Mouse (Mus musculus): ENCODE measurements around the gene Nt5c3b.

Gene Nt5c3b

DNA sequence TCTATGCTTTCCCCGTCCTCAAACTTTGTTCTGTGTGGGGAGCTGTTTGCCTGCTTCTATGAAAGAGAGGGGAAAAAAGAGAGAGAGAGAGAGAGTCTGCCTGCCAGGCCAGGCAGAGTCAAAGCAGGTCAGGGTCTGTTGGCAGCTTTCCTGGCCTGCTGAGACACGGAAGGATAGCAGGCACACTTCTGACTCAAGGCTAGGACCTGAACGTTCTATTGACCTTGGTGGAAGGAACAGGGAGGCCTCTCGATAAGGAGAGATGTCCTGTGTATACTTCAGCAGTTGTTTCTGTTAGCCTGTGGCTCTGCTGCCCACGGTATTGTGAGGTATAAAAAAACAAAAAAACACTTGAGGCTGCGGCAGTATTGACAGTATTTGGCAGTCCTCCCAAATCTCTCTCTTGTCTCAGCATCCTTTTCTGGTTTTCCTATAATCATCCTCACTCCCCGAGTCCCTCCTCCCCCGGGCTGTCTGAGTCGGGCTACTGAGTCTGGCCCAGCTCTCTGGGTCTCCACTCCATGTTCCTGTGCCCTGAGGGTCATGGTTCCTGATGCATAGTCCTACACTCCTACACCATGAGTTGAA, 12.9 kb downstream of the Nt5c3b start:
- DNase-seq (ENCODE audit: low read depth, low spot score) = no peak

GRCm38 (mm10) chr11:100426820-100427219, 14.8 kb downstream of the Nt5c3b start:
- no peak for DNase-seq (ENCODE audit: low read depth, low spot score)

DNA sequence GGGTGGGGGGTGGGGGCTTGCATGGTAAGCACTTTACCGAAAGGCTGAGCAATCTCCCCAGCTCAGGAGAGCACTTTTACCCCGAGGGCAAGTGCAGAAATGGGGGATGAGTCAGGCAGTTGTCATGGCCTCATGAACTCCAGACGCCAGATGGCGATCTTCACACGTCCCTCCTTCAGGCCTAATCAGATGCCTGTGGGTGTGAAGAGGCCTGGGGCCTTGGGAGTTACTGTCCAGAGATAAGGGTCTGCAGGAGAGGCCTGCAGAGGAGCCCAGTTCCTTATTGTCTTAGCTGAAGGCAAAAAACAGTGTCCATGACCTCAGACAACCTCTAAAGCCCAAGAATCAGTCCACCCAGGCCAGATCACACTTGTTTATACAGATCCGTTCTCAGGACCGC, 15.8 kb downstream of the Nt5c3b start:
- peak; percentile 92 for DNase-seq (ENCODE audit: low read depth, low spot score)

DNA sequence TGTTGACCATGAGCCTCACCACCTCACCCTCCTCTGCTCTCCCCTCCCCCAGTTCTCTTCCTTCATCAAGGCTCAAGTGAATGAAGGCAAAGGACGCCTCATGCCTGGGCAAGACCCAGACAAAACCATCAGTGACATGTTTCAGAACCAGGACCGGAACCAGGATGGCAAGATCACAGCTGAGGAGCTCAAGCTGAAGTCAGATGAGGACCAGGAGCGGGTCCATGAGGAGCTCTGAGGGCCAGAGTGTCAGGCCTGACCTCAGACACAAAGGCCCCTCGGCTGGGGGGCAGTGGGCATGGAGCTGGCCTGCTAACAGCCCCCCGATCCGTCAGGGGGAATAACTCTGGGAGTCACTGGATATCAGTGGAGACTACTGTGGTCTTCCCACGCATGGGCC, 17.8 kb downstream of the Nt5c3b start:
- no peak for DNase-seq (ENCODE audit: low read depth, low spot score)

- DNase-seq (ENCODE audit: low read depth, low spot score) = no peak
These were observed 20.1 kb downstream of the Nt5c3b start for GRCm38 (mm10) chr11:100421537-100421936.

DNA sequence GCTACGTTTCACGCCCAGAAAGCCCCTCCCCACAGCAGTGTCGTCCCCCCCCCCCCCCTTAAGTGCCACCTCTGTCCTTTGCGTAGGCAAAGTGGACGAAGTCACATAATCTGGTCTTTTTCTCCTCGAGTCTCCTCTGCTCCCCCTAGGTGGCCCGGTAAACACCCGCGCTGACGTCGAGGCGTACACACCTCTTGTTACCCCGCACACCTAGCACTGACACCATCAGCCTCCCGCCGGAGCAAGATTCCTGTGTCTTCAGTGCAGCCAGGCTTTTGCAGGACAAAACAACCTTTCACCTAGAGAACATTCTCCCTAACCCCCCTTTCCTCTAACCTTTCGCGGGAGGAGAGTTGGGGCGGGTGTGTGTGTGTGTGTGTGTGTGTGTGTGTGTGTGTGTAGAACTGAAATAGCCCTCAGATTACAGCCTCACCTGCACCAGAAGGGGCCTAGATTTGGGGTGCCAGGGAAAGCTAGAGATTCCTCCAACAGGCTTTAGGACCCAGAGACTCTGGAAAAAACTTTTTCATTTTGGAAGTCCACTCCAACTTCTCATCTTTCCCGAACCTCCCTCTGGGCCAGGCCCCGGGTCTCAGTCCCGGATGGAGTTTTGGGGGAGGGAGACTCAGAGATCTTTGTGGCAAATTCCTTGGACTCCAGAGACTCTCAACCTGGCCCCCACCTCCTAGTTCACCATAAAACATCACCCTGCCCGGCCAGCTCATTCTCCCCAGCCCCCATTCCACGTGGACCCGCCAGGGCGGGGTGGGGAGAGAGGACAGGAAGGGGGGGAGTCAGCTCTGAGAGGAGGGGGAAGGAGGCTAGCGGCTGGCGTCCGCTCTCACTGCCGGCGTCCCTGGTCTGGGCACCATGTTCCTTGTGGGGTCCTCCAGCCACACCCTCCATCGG, 26.4 kb downstream of the Nt5c3b start, which contains the start of gene Fkbp10:
Fkbp10 (plus strand) TSS at position 784 of the 909 bp plus-strand sequence.
- peak; percentile 67 for DNase-seq (ENCODE audit: low read depth, low spot score)

DNA sequence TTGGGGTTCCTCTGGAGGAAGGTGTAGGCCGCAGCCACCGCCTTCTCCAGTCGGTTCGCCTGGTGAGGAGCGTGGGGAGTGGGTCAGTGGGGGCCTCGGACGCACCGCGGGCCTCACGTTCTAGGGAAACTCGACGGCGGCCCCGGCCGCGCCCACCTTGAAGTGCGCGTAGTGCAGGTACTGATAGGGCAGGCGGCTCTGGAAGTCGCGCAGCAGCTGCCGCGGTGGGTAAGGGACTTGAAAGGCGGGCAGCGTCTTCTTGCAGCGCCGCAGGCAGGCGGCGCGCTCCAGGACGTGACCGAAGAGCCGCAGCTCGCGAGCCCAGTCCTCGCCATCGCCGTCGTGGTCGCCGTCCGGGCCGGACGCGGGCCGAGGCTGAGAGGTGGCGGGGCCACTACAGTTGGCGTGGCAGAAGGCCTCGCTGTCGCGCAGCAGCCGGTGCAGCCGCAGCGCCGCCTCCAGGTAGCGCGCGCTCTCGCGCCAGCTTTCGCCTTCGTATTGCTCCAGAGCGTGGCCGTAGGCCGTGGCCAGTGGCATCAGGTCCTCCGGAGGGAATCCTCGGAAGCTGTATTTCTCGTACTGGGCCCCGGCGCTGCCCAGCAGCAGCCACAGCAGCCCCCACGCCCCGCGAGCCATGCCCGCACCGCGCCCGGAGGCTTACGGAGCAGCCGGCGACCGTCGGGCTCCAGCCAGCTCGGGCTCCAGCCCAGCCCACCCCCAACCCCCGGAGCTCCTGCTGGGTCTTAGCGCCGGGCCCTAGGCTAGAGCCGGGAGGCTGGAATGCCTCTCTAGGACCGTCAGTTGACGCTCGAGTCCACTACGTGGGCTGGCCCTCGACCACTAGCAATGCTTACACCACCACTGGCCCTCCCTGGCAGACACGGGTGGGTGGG, 27.3 kb downstream of the Nt5c3b start, which contains the start of gene P3h4:
P3h4 (minus strand) TSS at position 816 of the 893 bp plus-strand sequence.
- peak; percentile 79 for DNase-seq (ENCODE audit: low read depth, low spot score)

DNA sequence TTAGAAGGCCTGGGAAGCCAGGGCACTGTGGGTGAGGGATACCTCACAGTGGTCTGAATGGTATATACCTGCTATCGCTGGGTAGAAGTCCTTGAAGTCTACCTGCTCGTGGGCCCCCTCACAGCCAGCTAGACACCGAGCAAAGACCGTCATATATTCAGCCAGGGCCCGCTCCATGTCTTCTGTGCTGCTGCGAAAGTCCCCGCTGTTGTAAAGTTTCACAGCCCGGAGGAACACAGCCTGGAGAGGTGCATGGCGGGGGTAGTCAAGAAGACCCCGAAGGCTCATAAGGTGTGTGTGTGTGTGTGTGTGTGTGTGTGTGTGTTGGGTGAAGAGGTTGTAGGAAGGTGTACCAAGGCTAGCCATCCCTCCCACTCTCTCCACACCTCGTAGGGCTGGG, 28.1 kb downstream of the Nt5c3b start:
- DNase-seq (ENCODE audit: low read depth, low spot score) = no peak

DNA sequence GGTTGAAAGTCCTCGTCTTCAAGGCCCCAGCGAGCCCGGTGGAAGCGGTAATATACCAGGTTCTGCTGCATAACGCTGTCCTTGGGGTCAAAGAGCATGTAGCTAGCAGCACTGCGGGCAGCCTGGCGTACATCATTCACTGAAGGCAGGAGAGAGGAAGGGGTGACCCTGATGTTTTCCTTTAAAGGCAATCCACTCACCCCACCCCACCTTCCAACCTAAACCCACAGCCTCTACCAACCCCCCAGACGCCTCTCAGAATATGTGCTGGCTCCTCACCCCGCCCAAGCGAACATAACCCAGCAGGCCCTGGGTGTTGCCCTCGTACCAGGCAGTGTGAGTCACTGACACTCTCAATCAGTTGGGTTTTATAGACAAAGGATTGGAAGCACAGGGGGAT, 29.9 kb downstream of the Nt5c3b start:
- DNase-seq (ENCODE audit: low read depth, low spot score) = peak; percentile 89

DNA sequence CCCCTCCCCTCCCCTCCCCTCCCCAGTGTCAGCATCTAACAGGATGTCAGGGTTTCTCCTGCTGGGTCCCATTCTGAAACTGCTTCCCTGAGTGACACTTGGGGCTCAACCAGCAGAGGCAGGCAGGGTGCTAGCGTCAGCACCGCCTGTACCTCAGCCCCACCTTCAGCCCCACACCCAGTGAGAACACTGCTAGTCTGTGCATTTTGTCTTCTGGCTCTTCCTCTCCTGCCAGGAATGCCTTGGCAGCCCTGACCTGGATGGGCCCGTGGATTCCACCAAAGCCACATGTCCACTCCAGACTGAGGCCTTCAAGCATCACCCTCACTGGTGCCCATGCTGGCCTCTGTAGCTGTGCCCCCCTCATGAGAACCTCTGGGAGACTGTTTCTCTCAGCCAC, 31.9 kb downstream of the Nt5c3b start:
- DNase-seq (ENCODE audit: low read depth, low spot score) = no peak

DNA sequence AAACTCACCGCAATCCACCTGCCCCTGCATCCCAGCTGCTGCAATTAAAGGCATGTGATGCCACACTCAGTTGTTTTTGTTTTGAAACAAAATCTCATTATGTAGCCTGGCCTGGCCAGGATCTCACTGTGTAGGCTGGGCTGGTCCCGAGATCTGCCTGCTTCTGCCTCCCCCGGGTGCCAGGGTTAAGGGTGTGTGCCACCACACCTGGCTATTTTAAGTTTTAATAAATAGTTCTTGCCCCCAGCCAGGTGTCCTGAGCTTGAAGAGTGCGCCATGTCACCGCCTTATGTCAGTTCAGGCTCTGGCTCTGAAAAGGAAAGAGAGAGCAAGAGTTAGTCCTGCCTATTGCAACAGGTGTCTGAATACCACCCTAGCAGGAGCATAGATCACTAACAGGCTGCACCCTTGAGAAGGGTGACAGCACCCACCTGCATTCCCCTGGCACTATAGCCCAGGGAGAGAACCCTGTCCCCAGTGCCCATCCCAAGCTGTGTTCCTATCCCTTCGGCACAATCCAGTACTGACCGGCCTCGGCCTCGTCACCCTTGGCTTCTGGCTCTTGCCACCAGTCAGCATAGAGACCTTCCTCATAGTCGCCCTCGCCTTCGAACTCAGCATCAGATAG, 32.7 kb downstream of the Nt5c3b start:
- DNase-seq (ENCODE audit: low read depth, low spot score) = no peak

- DNase-seq (ENCODE audit: low read depth, low spot score) = peak; percentile 84
These were observed 33.4 kb downstream of the Nt5c3b start for GRCm38 (mm10) chr11:100408076-100408834.

DNA sequence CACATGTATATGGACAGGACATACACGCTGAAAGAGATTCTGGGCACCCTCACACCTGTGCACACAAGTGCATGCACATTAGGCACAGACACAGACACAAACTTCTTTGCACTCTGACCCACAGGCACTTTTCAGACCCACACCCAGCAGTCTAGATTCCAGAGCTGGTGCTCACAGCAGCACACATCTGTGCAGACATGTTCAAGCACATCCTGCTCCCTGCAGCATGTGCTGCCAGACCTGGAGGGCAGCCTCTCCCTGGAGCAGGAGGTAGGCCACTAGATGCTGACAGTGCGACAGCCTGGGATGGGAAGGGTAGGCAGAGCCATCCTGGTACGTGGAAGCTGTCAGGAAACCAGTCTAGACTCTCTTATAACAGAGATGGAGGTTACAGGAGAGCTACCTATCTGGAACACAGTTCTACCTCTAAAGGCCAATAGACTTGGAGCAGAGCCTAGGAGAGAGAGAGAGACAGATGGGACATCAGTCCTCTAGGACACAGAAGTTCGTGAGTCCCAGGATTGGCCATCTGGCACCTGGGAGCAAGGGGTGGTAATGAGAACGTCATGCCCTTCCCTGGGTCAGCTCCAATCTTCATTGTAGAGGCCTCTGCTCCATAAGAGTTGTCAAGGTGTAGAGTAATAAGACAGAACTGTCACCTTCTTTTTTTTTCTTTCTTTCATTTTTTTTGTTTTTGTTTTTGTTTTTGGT, 34.5 kb downstream of the Nt5c3b start:
- DNase-seq (ENCODE audit: low read depth, low spot score) = no peak

DNA sequence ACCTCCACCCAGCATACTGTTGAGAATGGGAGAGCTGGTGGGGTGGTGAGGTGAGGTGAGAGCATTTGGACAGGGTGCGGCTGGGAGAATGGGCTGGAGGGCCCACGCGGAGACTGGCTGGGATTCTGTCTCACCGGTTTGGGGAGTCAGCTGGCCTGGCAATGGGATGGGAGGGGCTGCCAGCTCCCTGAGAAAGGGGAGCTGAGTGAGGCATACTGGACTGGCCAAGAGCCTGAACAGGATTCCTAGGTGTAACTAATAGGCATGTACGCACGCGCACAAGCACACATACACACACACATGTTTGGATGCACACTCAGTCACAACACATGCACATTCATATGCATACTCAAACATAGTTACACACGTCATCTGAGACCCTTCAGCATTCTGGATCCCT, 35.3 kb downstream of the Nt5c3b start:
- DNase-seq (ENCODE audit: low read depth, low spot score) = no peak

- no peak for DNase-seq (ENCODE audit: low read depth, low spot score)
These were observed 37.0 kb downstream of the Nt5c3b start for GRCm38 (mm10) chr11:100404456-100405074.

DNA sequence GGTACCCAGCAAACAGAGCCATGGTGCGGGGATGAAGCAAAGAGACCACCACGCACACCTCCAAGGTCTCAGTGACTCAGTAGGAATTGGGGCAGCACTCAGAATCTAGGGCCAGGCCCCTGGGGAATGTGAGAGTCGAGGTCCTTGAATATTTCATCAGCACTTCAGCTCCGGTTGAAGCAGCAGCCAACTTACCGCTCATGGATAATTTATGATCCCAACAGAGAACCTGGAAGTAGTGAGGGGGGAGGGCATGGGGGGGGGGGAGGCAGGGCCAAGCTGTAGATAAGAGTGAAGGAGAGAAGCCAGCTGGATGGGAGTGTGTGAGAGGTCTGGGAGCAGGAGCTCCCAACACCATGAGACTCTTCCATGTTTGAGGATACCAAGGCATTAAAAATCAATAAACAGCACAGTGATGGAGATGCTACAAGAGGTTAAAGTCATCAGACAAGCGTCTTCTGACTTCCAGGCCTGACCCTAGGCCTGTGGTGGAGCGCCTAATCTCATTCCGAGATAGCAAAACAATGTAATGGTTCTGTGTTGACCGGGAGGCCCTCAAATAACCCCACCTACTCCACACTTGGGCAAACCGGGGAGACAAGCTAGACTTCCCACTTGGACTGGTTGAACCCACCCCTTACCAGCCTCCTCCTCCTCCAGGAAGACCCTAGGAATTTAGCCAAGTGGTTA, 38.0 kb downstream of the Nt5c3b start:
- DNase-seq (ENCODE audit: low read depth, low spot score) = no peak

DNA sequence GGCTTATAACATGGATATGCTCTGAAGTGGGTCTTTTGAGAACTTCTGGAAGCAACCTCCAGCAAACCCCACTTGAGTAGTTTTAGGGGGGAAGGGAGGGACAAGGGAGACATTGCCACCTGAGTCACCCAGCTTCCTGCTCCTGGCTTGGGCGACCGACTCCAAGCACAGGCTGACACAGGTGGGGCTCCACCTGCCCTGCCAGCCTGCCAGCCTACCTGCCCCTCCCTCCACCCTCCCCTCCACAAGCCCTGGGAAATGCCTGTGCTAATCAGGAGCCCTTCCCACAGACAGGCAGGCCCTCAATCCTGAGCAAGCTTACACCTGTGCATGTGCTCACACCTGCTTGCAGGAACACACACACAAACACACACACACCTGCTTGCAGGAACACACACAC, 38.9 kb downstream of the Nt5c3b start:
- DNase-seq (ENCODE audit: low read depth, low spot score) = no peak

- no peak for DNase-seq (ENCODE audit: low read depth, low spot score)
These were observed 39.4 kb downstream of the Nt5c3b start for GRCm38 (mm10) chr11:100402240-100402639.

DNA sequence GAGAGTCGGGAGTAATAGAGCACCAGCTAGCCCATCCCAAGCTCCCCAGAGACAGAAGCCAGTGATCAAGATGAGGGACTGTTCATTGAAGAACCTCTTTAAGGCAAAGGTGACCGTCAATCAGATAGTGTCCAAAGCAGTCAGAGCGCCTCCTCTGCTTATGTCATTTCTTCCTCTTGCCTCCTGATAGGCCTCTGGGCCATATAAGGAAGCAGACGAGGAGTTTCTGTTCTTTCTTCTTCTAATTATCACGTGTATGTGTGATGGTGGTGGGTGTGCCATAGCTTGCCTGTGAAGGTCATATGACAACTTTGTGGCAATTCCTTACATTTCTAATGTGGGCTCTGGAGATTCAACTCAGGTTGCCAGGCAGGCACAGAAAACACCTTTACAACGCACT, 40.8 kb downstream of the Nt5c3b start:
- no peak for DNase-seq (ENCODE audit: low read depth, low spot score)

Data from R1 (cell line).